Mouse (Mus musculus): ENCODE data around the gene Gjb3.
A peak's percentile ranks its signal among the peaks of the same experiment; 100 is the strongest.

Gene Gjb3

GRCm38 (mm10) chr4:127278451-127279001, 52.1 kb downstream of the Gjb3 start:
- DNase-seq = peak; percentile 64

Measured in lung, postnatal 36 days (tissue).